Mouse (Mus musculus): ENCODE measurements at regions not wholly inside any gene's neighbourhood (a gene's known extent, or its start where the extent isn't known, plus 50 kb on each side); places are given as distances from the start of the nearest gene placed in this dataset.

DNA sequence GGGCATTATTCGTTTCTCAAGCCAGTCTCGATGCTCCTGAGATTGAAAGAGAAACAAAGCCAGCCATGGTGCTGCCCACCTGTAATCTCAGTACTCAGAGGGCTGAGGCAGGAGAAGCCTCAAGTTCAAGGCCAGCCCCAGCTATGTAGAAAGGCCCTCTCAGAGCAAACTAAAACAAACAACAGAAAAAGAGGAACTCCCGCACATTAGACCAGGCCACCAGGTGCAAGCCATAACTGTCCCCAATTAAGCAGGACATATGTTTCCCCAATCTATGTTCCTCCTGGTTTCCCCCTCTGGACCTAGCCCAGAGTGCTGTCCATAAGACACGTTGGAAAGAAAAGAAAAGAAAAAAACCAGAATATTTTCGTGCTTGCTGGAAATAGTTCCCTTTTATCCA lies 142.5 kb downstream of the Cdc5l start:
- no peak for DNase-seq (ENCODE audit: low read depth, low spot score)

DNA sequence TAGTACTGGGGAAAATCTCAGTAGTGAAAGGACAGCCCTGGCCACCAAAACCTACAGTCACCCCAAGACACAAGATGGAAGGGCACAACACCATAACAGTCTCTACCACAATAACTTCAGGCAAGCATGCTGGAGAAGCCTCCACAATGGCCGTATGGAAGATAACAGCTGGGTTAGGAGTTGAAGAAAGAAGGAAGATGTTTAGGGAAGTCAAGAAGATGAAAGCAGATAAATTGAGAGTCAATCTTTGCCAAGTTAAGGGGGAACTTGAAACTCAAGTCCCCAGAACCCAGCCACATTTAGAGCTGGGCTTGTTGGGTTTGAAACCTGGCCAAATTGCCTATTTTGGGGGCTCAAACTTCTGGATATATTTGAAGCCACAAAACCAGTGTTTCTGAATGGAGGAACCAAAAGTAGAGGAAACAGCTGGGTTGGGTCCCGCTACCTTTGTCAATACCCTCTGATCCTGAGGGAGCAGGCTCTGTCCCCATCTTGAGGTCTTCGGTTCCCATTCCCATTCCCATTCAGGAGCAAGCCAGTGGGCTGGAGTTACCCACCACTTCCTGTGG lies 147.8 kb downstream of the Cdc5l start:
- DNase-seq (ENCODE audit: low read depth, low spot score): no peak

DNA sequence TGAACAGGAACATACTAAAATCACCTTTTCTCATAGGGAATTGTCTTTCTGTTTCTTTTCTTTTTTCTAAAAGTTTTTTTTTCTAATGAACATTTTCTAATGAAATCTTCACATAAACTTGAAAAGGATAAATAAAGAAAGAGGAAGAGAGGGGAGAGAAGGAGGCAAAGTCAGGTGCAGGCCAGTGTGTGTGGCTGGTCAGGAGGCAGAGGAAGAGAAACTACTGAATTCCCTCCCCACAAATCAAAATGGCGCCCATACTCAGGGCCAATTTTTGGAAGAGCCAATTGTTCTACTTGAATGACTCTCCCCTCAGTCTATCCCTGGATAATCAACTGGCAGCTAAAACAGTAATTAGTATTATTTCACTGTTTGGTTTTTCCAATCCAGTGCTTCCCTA lies 152.0 kb downstream of the Cdc5l start:
- no peak for DNase-seq (ENCODE audit: low read depth, low spot score)

DNA sequence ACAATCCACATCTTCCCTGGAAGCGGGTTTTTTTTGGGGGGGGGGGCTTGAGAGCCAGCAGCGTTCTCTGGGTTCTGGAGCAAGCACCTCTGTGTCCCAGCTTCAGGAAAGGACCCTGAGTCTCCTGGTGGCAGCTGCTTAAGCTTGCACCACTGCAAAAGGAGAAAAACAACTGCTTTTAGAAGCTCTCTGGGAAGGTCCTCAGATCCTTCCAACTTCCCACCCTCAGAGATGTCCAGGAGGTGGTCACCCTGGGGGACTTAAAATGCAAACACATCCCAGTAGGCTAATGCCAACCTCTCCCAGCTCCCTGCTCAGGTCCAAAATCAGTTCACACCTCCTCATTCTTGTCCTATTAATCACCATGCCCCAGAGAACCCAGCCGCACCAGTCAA lies 153.7 kb downstream of the Cdc5l start:
- no peak for DNase-seq (ENCODE audit: low read depth, low spot score)

DNA sequence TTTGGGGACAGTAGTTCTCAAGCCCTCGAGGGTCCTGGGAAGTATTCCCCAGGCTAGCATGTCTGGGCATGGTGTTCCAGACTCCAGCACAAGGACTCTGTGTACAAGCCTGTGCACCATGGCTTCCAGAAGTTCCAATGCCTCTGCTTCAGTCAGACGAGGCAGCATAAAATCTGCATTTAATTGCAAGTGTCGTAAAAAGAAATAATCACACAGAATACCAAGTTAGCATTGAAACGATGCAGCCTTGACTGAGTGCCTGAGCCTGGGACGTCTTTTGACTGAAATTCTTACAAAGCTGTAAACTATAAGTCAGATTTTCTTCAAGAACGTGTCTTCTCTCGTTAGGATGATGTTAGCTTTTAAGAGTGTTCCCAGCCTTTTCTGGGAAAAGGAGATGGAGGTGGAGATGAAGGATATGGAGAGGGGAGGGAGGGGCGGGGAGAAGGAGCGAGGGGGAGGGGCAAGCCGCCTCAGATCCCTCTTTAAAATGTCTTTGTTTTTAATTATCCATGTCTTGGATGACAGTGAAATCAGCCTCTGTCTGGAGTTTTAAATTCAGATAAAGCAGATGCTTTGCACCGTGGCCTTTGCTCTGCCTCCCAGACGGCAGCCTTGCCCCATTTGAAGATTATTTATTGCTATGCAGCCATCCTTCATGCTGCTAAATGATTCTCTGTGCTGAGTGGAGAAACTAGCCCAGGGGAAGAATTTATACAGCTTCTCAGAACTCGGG lies 154.3 kb downstream of the Cdc5l start:
- DNase-seq (ENCODE audit: low read depth, low spot score): no peak

DNA sequence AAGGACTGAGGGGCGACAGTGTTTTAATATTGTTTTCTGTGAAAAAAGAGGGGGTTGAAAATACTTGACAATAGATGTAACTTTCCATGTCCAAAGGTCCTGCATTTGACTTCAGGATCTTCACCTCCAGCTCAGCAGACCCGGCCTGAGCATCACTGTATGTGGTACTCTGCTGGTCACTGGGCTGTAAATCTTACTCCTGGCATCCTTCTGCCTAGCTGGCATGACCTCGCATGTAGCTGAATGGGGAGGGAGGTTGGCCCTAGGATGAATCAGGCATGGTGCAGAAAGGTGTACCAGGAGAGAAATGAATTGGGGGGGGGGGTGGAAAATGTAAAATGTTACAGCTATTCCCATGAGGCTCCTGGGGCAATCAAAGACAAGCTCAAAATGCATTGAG lies 156.0 kb downstream of the Cdc5l start:
- no peak for DNase-seq (ENCODE audit: low read depth, low spot score)

DNA sequence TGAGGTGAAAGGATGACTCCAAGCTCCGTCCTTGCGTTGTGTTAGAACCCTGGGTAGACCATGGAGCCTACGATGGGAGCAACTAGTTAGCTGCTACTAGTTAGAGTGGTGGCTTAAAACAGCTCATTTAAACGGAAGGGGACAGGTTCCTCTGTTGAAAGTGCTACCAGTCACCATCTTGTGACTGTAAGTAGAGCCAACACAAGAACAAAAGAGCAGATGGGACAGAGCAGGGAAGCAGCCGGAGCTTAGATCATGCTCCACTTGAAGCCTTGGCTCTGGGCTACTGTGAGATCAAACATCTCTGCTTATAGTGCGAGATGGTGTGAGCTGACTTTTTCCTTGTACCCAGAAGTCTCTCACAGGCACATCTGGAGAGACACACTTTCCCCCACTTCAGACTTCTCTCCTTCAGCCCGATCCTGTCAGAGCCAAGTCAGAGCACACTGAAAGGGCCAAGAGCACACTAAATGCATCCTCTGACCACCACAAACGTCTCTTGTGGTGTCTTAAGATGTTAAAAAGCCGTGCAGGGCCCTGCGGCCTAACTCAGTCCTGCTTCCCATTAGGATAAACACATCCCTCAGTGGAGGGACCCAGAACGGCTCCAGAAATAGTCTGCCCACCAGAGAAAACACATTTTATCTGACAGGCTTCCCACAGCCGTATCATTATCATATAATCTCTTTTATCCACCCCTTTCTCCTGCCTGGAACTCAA lies 156.7 kb downstream of the Cdc5l start:
- no peak for DNase-seq (ENCODE audit: low read depth, low spot score)

DNA sequence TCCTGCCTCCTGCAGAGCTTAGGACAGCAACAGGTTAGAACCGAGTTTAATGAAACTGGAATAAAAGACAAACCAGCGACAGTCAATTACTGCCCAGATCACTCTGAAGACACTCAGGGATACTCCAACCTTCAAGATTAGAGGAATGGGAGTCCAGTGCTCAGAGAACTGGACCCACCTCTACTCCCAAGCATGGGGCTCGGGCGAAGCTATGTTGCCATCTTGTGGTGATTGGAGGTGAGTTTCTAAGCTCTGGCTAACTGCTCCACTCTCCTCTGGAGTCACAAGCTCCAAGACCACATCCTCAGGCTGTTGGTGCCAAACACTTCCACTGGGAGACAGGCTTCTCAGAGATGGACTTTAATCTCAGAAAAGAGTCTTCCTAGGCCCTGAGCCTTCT lies 158.6 kb downstream of the Cdc5l start:
- DNase-seq (ENCODE audit: low read depth, low spot score): no peak

DNA sequence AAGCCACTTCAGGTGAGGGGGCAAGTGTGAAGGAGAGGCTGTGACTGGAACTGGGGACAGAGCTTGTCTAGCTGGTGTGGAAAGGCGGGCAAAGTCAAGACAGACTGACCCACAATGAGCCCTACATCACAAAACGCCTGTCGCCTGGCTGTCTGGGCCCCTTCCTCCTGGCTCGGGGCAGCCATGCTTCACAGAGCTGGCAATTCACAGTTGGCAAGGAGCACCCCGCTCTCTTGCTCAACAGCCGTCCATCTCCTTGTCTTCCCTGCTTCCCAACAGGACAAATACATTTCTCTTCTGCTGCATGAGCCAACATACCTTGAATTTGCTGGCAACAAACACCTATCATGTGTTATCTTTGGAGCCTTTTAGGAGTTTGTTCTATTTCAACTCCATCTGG lies 166.8 kb downstream of the Cdc5l start:
- DNase-seq (ENCODE audit: low read depth, low spot score): no peak

DNA sequence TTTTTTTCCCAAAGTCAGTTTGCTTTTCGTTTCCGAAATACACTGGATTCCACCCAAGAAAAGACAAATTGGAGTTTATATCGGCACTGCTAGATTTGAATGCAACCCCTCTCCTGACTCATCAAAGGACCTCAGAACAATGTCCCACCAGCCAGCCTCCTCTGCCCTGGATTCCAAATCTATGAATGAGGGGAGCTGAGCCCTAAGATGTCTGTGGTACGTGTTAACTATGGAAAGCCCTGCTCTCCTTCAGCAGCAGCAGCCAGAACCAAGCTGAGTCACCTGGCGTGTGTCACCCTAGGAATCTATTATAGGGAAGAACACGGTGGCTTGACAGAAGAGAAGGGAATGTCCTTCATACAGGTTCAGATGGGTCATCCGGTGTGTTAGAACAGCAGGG lies 167.9 kb downstream of the Cdc5l start:
- no peak for DNase-seq (ENCODE audit: low read depth, low spot score)

DNA sequence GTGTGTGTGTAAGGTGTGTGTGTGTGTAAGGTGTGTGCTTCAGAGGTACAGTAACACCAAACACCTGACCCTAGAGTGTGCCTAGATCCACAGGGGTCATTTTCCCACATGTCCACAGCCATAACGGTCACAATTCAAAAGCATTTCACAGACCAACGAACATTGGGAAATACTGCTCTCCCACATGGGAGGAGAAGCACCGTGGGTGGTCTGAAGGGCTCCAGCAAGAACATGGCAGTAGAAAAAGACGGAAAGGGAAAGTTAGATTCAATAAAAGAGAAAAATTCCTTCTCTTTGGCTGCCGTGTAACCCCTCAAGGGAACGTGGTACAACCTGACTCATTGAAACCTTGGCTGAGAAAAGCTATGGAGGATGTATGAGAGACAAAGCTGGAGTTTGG lies 169.1 kb downstream of the Cdc5l start:
- no peak for DNase-seq (ENCODE audit: low read depth, low spot score)

DNA sequence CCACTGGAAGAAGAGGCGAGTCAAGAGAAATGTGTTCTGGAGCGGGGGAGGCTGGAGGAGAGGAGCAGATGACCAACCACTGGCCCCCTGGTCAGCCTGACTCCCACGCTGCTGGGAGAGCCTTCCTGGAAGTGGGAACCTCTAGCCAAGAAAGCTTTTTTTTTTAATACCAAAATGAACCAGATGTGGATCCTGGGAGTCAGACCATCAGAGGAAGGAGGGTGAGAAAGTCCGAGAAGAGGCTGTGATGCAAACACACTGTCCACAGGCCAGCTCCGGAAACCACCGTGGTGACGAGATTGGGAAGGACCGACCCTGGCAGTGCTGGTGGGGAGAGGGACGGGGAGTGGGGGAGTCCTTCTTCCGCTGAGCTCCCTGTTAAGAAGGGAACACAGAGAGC lies 173.1 kb downstream of the Cdc5l start:
- DNase-seq (ENCODE audit: low read depth, low spot score): no peak

DNA sequence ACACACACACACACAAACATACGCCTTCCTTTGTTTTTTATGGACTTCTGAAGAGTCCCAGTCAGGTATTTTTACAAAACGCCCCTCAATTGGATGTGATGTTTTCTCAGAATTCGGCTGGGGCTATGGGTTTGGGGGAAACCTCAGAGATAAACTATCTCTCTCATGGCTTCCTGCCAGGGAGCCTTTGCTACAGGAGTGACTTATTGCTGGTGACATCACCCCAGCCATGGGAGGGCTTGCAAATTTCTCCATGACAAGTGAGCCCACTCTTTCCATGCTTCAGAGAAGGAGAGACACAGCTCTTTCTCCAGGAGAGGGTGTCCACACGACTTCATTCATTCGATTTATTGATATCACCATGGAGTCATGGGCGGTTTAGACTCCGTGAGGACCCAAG lies 175.5 kb downstream of the Cdc5l start:
- DNase-seq (ENCODE audit: low read depth, low spot score): no peak

DNA sequence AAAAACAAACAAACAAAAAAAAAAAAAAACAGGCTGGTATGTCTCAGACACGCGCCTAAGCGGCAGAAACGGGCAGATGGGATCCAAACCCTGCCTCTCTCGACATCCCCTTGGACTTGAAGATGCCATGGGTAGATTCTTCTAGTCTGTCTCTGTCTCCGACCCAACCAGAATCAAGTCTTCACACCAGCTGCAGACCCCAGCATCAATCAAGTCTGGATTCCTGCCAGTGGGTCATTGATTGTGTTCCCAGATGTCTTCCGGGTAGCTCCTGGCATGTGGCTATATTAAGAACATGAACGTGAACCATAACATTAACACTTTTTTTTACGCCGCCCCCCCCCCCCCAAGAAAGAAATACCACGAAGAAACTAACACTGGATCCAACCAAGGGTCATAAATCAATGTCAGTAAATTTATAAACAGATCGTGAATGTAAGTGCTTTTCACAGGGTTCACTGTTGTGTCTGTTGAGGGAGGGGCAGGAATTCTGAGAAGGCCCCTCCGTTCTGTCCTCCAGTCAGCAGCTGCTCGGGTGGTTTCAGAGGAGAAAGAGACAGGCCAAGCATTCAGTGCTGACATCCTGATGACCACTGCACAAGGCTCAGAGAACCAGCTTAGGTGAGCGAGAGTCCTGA lies 180.8 kb downstream of the Cdc5l start:
- no peak for DNase-seq (ENCODE audit: low read depth, low spot score)

DNA sequence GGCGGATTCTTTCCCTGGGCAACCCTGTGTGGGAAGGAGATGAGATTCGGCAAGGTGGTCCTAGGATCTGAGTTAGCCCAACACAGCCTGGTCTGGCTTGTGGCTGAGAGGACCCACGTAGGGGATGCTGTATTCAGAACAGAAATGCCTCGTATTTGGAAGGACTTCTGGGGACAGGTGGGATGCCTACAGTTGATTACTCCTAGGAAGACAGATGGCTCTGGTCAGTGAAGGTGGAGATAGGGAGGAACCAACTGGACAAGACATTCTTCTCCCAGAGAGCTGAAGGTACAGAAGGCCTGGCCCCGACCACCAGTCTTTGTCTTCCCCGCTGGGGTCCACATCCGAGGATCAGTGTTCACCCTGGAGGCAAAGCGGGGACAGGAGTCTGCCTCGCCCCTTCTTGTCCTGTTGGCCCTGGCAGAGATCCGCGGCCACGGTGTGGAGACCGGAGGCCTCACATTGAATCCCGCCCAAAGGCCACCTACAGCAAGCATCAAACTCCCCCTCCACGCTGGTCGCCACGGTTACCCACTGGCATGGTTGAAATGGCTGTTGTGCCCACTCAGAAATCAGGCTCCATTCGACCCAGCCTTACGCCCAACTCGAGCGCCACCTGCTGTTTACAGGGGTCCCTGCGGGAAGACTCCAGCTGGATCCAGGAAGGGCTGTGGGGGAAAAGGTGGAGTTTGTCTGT lies 182.4 kb downstream of the Cdc5l start:
- DNase-seq (ENCODE audit: low read depth, low spot score): peak; percentile 59

DNA sequence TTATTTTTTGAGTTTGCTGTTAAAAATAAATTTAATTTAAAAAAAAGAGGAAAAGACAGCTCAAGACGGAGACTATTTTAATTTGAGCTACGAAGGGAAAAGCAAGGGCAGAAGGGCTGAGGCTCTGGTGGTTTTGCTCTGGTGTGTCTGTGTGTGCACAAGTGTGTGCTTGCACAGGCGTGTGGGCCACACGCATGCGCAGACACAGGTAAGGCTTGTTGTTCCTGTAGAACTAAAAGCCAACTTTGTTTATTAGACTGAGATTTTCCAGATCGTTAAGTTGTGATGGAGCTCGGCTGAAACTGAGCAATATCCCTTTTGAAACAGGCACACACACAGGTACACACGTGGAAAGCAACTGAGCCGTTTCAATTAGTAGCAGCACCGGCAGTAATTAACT lies 183.1 kb downstream of the Cdc5l start:
- no peak for DNase-seq (ENCODE audit: low read depth, low spot score)

DNA sequence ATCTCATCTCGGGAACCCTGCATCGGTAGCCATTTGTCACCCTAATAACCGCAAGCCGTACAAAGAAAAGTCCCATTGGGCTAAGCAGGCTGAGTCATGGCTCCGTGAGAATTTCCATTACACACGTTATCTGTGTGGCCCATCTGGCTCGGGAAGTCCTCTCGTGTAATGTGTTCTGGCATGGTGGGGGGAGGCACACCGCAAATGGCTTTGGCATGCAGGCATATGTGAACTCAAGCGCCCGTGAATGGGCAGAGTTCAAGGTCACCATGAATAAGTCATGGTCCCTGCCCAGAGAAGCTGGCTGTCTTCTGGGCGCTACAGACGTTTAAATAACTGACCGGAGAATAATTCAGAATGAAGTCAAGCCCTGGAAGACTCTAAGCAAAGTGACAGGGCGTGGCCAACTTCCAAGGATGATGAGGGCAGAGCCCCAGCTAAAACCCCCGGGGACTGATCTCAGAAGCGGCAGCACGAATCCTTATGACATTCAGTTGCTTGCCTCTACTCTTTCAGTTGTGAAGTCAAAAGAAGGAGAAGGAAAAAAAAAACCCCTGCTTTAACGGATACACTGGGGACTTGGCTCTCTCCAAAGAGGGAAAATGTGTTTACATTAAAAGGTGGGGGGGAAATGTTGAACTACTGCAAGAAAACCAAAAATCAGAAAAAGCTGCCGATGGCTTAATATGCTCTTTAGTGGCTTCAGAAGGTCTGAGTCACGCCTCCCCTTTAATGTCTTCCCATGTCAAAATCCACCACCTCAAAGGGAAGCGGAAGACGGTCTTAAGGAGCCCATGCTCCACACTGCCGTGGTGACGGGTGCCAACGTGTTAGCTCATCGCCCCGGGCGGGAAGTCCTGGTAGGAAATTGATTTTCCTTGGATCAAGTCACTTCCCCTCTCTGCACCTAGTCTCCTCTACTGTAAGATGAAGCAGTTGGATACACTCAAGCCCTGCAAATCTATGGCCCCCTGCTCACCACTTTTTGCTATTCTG lies 186.1 kb downstream of the Cdc5l start:
- DNase-seq (ENCODE audit: low read depth, low spot score): no peak

DNA sequence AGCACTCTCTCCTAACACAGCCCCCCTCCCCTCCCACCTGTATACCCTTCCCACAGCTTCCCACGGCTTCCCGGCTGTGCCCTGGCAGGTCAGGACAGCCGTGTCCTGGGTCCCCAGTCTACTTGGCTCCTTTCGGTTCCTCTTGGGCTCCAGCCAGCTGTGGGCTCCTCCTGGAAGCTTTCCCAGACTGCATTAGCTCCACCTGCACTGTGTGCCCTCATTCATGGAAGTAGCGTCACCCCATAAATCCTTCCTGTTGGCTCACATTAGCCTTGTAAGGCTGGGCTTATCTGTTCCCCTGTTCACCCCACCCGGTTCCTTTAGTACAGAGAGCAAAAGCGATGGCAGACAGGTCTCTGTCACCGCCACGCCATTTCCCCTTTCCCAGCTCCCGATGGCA lies 188.7 kb downstream of the Cdc5l start:
- no peak for DNase-seq (ENCODE audit: low read depth, low spot score)

DNA sequence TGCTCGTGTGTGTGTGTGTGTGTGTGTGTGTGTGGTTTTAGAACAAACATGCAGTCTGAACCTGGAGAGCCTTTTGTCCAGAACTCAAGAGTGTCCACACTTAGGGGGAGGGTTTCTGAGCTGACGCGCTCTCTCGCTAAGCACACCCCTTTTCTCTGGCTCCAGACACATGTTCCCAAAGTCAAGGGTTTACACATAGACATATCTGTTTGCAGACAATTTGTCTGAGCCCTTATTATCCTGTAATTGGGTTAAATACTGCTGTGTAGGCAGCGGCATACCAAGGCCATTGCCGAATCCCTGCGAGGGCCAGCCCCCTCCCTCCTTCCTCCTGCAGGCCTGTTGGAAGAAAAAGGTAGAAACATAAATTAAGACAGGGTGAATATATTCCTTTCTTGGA lies 190.4 kb downstream of the Cdc5l start:
- peak; percentile 29 for DNase-seq (ENCODE audit: low read depth, low spot score)

DNA sequence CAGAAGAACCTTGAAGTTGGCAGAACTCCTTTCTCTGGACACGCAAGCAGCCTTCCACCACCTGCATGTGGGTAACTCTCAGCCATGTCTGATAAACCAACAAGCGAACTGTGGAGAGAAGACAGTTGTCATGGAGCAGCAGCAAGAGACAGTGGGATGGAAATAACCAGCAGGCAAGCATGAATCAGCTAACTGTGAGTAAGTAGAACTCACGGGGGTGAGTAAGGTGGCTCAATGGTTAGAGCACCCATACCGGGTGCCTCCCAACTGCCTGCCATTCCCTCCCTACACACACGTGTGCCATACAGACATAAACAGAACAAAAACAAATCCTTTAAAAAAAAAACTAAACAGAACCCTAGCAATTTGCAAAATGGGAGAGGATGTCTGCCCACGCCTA lies 191.5 kb downstream of the Cdc5l start:
- DNase-seq (ENCODE audit: low read depth, low spot score): no peak

Data from retina, postnatal 7 days (tissue).